8 mouse cellular contexts compared by ENCODE assay signal in genomic region chr6:4418941-4419351, GRCm38 (mm10).
DNase-seq lines count a peak whose midpoint lies in the region; ATAC-seq and TF ChIP-seq lines count a peak whose summit lies in the region.

No protein-coding gene starts in this region.

- H3K4me3 ChIP-seq in heart, embryonic 10.5 days: no peak overlapping the region
- H3K4me3 ChIP-seq in gastrocnemius, adult 2 months: peak overlapping the region; percentile 48
- H3K4me3 ChIP-seq in kidney, adult 2 months (ENCODE audit: insufficient read depth, low read depth, low read length): no peak overlapping the region
- no peak overlapping the region for H3K4me3 ChIP-seq in small intestine, adult 2 months (ENCODE audit: low read depth, low read length)
- H3K4me3 ChIP-seq in cerebellum, adult 2 months (replicated peaks; ENCODE audit: insufficient read depth, low read depth, low read length): no peak overlapping the region

- no peak for TF ChIP-seq POLR2A in kidney, adult 2 months (IDR thresholded peaks at IDR 0.05; ENCODE audit: low read depth, low read length)
- no peak for TF ChIP-seq POLR2A in small intestine, adult 2 months (IDR thresholded peaks at IDR 0.05; ENCODE audit: low read depth, low read length)
- TF ChIP-seq POLR2A in cerebellum, adult 2 months (IDR thresholded peaks at IDR 0.05; ENCODE audit: borderline replicate concordance, insufficient read depth, low read length): no peak

- H3K4me1 ChIP-seq in heart, embryonic 10.5 days: 0 out of 2 replicates have a peak, but pooled peaks cover 6% of the 10 kb centered on the region
- no peaks in the 10 kb centered on the region for H3K4me1 ChIP-seq in kidney, adult 2 months (ENCODE audit: control insufficient read depth, insufficient read depth, low read length)
- no peaks in the 10 kb centered on the region for H3K4me1 ChIP-seq in small intestine, adult 2 months (ENCODE audit: control insufficient read depth, insufficient read depth, insufficient read length, low read length)
- H3K4me1 ChIP-seq in cerebellum, adult 2 months (ENCODE audit: control insufficient read depth, insufficient read depth, low read length): no peaks in the 10 kb centered on the region

- ATAC-seq in granulocyte monocyte progenitor cell, adult 5-6 weeks (replicated peaks; ENCODE audit: poor library complexity, severe bottlenecking): no peak

- DNase-seq in heart, adult 18-20 months: peak; percentile 76 to 79
- no peak for DNase-seq in heart, embryonic 10.5 days (ENCODE audit: low spot score)
- DNase-seq in gastrocnemius, adult 2 months: peak; percentile 77
- peak; percentile 57 for DNase-seq in kidney, adult 2 months
- DNase-seq in cerebellum, adult 2 months: no peak
- no peak for DNase-seq in embryo, embryonic 10.5 days (ENCODE audit: low spot score)

- TF ChIP-seq CTCF in gastrocnemius, adult 2 months (IDR thresholded peaks at IDR 0.05): no peak
- TF ChIP-seq CTCF in kidney, adult 2 months (conservative IDR thresholded peaks at IDR 0.05; ENCODE audit: insufficient read depth, insufficient read length, low read depth, low read length): no peak
- no peak for TF ChIP-seq CTCF in small intestine, adult 2 months (IDR thresholded peaks at IDR 0.05; ENCODE audit: extremely low read depth, insufficient read length, insufficient replicate concordance, low read depth, low read length)
- TF ChIP-seq CTCF in cerebellum, adult 2 months (IDR thresholded peaks at IDR 0.05; ENCODE audit: borderline replicate concordance, insufficient read depth, low read depth, low read length): no peak

- no peaks in the 10 kb centered on the region for H3K9me3 ChIP-seq in heart, embryonic 10.5 days

- no peaks in the 10 kb centered on the region for H3K36me3 ChIP-seq in heart, embryonic 10.5 days
- H3K36me3 ChIP-seq in kidney, adult 2 months (ENCODE audit: control insufficient read depth, insufficient read depth, low read length): no peaks in the 10 kb centered on the region
- H3K36me3 ChIP-seq in small intestine, adult 2 months (ENCODE audit: control insufficient read depth, insufficient read depth, low read length): no peaks in the 10 kb centered on the region

- WGBS in heart, embryonic 10.5 days: 64% methylated on average over 5 of the region's 5 CpGs
- 42% methylated on average over 5 of the region's 5 CpGs for WGBS in kidney, adult 2 months
- 49% methylated on average over 5 of the region's 5 CpGs for WGBS in small intestine, adult 2 months
- WGBS in cerebellum, adult 2 months: 26% methylated on average over 5 of the region's 5 CpGs

- intact Hi-C loops in gastrocnemius, adult 2 months (cut with DNase I): loop anchor here (5.0 to 10.0 kb wide), 2 partner anchors 68 to 966 kb away; partner anchors contain the start of gene Asb4

- no peaks in the 10 kb centered on the region for H3K27me3 ChIP-seq in heart, embryonic 10.5 days (ENCODE audit: insufficient read depth, poor library complexity, severe bottlenecking)
- no peaks in the 10 kb centered on the region for H3K27me3 ChIP-seq in kidney, adult 2 months (replicated peaks; ENCODE audit: control insufficient read depth, insufficient read depth, low read length)
- no peaks in the 10 kb centered on the region for H3K27me3 ChIP-seq in small intestine, adult 2 months (ENCODE audit: control insufficient read depth, insufficient read depth, low read length)
- H3K27me3 ChIP-seq in cerebellum, adult 2 months (ENCODE audit: control insufficient read depth, insufficient read depth, low read length): no peaks in the 10 kb centered on the region

- no peak overlapping the region for H3K27ac ChIP-seq in heart, embryonic 10.5 days
- H3K27ac ChIP-seq in gastrocnemius, adult 2 months: peak overlapping the region; percentile 75
- no peak overlapping the region; the same call in 1 of the 2 replicates for H3K27ac ChIP-seq in kidney, adult 2 months (ENCODE audit: insufficient read depth, low read depth, low read length)
- H3K27ac ChIP-seq in small intestine, adult 2 months (ENCODE audit: insufficient read depth, low read depth, low read length): peak overlapping the region; percentile 41
- H3K27ac ChIP-seq in cerebellum, adult 2 months (ENCODE audit: insufficient read depth, low read length): no peak overlapping the region

Comparison
In these comparisons a context has a peak if more than half of its experiments do, and no peak if none do; other contexts are left out.
1. DNase-seq: peak in heart, adult 18-20 months (2 of 2), gastrocnemius, adult 2 months (single experiment) and kidney, adult 2 months (single experiment); none in heart, embryonic 10.5 days (single experiment), cerebellum, adult 2 months (0 of 2) and embryo, embryonic 10.5 days (single experiment).
2. H3K27ac ChIP-seq: peak in gastrocnemius, adult 2 months (single experiment) and small intestine, adult 2 months (single experiment); none in heart, embryonic 10.5 days (single experiment), kidney, adult 2 months (single experiment) and cerebellum, adult 2 months (single experiment).